Mouse (Mus musculus): ENCODE results near the gene Khdrbs1. TPM values are rescaled to one million over a fixed set of nuclear protein-coding genes. Genes with fewer than 3 reads are reported as not detected.
A peak's percentile ranks its signal among the peaks of the same experiment; 100 is the strongest.

Gene Khdrbs1
- total RNA-seq, 2 experiments from 2014 or later = 99.6 to 112 TPM

DNA sequence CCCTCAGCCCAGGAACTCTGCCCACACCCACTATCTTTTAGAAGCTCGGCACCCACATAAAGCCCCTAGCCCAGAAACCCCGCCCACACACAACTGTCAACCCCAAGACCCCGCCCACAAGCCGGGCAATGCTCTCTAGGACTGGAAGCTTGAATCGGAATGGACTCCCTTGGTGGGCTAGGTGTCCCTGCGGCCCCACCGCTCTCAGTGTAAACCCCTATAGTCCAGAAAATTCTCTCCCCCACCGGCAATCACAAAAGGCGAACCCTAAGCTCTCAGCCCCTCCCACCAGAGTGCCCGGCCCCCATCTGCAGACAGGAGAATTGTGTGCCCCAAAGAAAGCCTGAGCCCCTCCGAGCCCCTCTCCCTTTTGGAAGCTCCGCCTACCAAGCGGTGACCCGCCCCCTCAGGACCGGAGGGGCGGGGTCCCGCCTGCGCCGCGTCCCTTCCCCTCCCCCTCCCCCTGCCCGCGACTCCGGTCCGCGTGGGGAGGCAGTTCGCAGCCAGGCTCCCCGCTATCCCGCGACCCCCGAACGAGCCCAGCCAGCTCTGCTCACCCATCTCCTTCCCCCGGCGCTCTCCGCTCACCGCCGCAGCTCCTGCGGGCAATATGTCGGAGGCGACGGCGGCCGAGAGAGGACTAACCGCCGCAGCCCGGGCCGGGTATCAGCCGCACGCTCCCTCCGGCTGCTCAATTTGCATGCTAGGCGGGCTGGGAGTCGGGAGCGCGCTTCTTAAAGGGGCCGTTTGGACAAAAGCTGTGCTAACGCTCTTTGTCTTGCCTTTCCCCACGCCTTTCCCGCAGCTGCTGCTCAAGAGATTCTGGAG, 45.7 kb downstream of the Khdrbs1 start, which contains the start of gene Tmem39b:
TSS of gene Tmem39b (minus strand) at position 681 of the 828 bp plus-strand sequence.
- peak; percentile 81 for ATAC-seq (replicated peaks; ENCODE audit: low FRiP score, low TSS enrichment, poor library complexity, severe bottlenecking)

DNA sequence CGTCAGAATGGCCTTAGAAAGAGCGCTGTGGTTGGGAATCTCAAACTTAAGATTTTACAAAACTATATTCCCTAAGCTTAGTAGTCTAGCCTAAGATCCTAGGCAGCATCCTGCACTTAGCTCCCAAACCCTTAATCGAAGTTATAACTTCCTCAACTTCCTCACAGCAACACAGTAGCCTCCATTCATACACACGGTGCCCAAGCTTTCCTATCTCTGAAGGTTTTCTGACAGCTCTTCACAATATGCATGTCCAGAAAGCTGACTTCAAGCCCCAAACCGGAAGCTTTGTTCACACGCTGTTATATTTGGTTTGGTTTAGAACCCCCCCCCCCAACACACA, 46.3 kb downstream of the Khdrbs1 start:
- ATAC-seq (replicated peaks; ENCODE audit: low FRiP score, low TSS enrichment, poor library complexity, severe bottlenecking) = no peak

DNA sequence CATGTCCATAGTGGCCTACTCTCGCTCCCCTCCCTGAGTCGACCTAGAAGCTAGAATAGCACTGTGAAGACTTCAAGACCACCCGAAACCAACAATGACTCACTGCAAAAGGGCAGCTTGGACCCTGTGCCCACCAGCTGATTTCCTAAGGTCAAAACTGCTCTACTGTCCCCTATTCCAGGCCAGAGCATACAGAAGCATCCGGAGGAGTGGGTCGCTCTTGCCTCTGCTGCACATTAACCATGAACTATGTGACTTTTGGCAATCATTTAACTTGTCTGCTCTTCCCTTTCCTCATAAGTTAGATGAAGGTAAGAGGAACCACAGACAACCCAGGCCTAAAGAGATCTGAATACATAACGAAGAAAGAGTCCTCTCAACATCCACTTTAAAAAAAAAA, 57.6 kb downstream of the Khdrbs1 start:
- ATAC-seq (replicated peaks; ENCODE audit: low FRiP score, low TSS enrichment, poor library complexity, severe bottlenecking) = no peak

DNA sequence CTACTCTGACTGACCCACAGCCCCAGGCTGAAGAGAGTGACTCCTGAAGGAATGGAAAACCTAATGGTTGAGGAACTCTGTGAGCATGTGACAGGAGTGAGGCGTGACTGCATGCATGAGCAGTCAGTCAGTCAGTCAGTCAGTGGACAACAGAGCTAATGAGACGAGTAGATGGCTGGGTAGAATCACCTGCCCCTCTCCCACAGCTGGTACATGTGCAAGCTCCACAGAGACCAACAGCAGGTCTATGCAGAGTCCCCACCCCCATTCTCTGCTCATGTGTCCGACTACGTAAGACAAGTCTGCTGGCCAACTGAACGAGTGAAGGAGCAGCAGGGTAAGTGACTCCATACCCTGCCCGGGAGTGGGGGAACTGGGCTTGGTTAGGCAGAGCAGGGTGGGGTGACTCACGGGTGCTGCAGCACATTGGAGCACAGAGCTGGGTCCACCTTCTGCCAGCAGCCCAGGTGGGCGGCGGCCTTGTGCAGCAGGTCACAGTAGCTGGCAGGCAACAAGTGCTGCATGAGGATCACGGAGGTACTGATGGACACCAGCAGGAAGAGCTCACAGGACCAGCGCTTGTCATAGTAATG, 58.1 kb downstream of the Khdrbs1 start:
- ATAC-seq (replicated peaks; ENCODE audit: low FRiP score, low TSS enrichment, poor library complexity, severe bottlenecking) = no peak

DNA sequence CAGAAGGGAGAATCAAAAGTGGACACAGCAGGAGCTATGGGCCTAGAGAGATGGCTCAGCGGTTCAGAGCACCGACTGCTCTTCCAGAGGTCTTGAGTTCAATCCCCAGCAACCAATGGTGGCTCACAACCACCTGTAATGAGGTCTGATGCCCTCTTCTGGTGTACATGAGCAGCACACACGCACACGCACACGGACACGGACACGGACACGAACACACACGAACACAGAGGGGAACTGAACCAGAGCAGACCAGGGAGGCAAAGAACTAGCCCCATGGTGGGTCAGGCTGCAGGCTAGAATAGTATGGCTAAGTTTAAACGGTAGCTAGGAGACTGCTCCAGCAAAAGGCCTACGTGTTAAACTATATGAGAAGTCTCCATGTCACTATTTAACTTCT, 60.3 kb downstream of the Khdrbs1 start:
- ATAC-seq (replicated peaks; ENCODE audit: low FRiP score, low TSS enrichment, poor library complexity, severe bottlenecking) = no peak

DNA sequence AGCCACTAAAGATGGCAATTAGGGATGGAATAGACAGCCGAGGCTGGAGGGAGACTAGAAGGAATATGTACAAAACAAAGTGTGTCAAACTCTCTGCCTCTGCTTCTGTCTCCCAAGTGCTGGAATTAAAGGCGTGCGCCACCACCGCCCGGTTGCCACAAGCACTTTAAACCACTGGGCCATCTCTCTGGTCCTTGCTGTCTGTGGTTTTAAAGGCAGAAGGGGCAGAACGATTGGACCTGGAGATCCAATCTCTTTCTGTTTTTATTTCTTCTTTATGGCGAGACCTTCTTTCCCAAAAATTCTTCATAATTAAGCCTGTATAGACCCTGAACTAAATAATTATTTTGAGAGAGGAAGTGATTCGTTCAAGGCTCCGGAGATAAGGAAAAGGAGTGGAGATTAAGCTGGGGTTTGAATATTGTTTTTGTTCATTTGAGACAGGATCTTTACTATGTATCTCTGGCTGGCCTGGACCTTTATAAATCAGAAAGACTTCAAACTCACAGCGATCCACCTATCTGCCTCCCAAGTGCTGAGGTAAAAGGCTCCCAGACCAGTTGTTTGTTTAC, 69.1 kb downstream of the Khdrbs1 start:
- ATAC-seq (replicated peaks; ENCODE audit: low FRiP score, low TSS enrichment, poor library complexity, severe bottlenecking) = peak; percentile 35

DNA sequence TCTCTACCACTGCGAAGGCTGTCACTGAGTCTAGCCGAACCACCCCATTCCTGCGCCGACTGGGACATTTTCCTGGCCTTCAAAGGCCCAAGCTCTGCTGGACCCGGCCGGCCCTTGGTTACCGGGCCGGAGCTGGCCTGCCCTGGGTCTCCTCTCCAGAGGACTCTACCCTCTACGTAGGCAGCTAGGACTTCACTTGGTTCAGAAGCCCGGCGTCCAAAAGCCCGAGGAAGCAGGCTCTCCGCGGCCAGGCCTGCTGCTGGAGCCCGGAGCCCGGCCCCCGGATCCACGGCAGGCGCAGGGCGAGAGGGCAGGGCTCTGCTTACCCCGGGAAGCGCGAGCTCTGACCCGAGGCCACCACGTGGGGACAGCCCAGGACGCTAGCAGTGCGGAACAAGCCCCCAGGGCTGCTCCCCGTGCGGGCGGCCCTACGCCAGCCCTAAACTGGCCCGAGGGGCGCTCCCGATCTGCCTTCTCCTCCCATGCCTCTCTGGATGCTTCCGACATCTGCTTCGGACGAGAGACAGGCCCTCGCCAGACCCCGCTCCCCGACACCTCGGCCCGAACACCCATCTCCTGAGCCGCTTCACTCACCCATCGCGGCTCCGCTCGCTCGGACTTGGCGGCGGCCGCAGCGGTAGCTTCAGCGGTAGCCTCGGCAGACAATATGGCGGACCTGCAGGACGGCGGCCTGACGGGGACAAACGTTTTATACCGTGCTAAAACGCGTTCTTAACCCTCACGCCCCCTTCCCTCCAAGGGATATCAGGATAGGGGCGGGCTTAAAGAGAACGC, 69.8 kb downstream of the Khdrbs1 start, which contains the start of gene Kpna6:
TSS of gene Kpna6 (minus strand) at position 685 of the 795 bp plus-strand sequence.
- peak; percentile 80 for ATAC-seq (replicated peaks; ENCODE audit: low FRiP score, low TSS enrichment, poor library complexity, severe bottlenecking)

DNA sequence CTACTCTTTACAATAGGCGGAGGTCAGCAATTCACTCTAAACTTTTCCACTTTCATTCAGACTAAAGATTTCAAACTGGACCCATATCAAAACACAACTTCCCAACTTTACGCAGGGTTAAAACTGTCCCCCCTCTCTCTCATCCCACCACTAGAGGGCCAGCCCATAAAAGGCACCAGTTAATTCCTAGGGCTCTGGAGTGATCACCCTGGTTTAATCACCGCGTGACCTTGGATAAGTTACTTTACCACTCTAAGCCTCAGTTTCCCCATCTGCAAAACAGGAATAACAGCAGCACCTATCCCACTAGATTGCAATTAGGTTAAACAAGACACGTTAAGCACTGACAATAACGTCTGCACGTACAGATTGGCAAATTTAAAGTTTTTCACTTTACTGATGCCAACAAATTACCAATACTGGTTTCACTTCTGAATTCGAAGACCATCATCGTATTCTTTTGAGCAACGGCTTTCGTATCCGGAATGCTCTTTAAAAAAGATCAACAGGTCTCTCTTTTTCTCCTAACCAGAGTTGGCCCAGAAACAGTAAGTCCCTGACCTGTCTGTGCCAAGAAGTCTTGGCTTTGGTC, 70.5 kb downstream of the Khdrbs1 start:
- ATAC-seq (replicated peaks; ENCODE audit: low FRiP score, low TSS enrichment, poor library complexity, severe bottlenecking) = peak; percentile 68

DNA sequence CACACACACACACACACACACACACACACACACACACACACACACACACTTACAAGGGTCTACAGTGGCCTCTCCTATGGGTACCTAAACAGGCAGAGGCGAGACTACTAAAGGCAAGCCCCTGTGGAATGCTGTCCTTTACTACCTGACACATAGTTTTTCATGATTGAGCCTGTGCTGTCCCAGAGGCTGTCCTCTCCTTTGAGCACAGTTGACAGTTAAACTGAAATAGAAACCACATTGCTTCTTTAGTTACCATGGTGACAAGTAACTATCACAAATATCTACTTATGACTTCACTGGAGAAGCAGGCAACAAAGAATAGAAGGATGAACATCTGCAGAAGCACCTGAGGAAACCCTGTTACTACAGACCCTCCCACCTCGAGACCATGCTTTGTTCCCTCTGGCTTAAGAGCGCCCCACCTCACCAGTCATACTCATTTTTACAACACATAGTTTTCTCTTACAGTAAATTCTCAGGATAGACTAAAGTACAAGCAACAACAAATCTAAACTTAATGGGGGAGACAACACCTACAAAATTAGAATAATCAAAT, 79.8 kb downstream of the Khdrbs1 start:
- ATAC-seq (replicated peaks; ENCODE audit: low FRiP score, low TSS enrichment, poor library complexity, severe bottlenecking) = no peak

DNA sequence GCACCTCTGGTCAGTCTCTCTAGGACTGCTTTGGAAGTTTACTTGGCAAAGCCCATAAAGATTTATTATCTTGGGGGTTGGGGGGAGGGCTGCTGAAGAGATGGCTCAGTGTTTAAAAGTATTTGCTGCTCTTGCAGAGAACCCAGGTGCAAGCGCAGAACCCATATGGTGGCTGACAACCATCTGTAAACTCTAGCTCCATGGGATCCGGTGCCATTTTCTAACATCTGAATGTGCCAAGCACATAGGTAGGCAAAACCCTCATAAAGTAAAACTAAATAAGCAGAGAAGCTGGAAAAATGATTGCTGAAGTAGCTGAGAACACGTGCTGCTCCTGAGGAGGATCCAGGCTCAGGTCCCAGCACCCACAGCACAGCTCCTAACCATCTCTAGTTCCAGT, 80.5 kb downstream of the Khdrbs1 start:
- no peak for ATAC-seq (replicated peaks; ENCODE audit: low FRiP score, low TSS enrichment, poor library complexity, severe bottlenecking)

DNA sequence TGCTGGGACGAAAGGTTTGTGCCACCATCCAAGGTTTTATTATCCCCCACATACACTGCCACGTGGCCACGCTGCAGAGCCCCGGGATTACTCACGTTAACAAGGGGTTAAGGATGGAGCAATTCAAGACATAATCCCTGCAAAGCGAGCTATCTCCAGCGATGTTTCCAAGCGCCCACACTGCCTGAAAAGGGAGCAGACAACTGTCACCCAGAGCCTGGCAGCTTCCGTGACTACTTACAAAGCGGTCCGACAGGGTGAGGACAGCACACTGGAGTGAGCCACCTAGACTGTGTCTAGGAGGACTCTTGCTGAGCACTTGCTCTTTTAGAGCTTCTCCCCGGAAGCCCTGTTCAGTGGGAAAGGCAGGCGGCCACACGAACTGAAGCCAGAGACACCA, 87.3 kb downstream of the Khdrbs1 start:
- ATAC-seq (replicated peaks; ENCODE audit: low FRiP score, low TSS enrichment, poor library complexity, severe bottlenecking) = no peak

Other genes with a start within 250 kb of the Khdrbs1 start
- gene Marcksl1, start 228.7 kb downstream of the Khdrbs1 start, total RNA-seq (2014; fragmentation: Nextera tagmentation) = 29.9 and 30.4 TPM in 2 replicates
- gene Marcksl1, start 228.7 kb downstream of the Khdrbs1 start, total RNA-seq (2017) = 41.4 and 48.3 TPM in 2 replicates
- gene Hdac1, start 199.6 kb downstream of the Khdrbs1 start, total RNA-seq (2014; fragmentation: Nextera tagmentation) = 136 and 147 TPM in 2 replicates
- 72.7 and 76.2 TPM in 2 replicates for gene Hdac1, start 199.6 kb downstream of the Khdrbs1 start, total RNA-seq (2017)
- 12.7 and 12.8 TPM in 2 replicates for gene Lck, start 168.7 kb downstream of the Khdrbs1 start, total RNA-seq (2014; fragmentation: Nextera tagmentation)
- gene Lck, start 168.7 kb downstream of the Khdrbs1 start, total RNA-seq (2017) = 3.7 and 11.6 TPM in 2 replicates
- gene Fam167b, start 163.8 kb downstream of the Khdrbs1 start, total RNA-seq (2014; fragmentation: Nextera tagmentation) = not detected in 2 replicates
- gene Fam167b, start 163.8 kb downstream of the Khdrbs1 start, total RNA-seq (2017) = not detected in 2 replicates
- gene Eif3i, start 141.7 kb downstream of the Khdrbs1 start, total RNA-seq (2014; fragmentation: Nextera tagmentation) = 425 and 431 TPM in 2 replicates
- 323 and 412 TPM in 2 replicates for gene Eif3i, start 141.7 kb downstream of the Khdrbs1 start, total RNA-seq (2017)
- 116 and 126 TPM in 2 replicates for gene Tmem234, start 141.6 kb downstream of the Khdrbs1 start, total RNA-seq (2014; fragmentation: Nextera tagmentation)
- gene Tmem234, start 141.6 kb downstream of the Khdrbs1 start, total RNA-seq (2017) = 89.9 and 120 TPM in 2 replicates
- gene Dcdc2b, start 128.0 kb downstream of the Khdrbs1 start, total RNA-seq (2014; fragmentation: Nextera tagmentation) = not detected in 2 replicates
- gene Dcdc2b, start 128.0 kb downstream of the Khdrbs1 start, total RNA-seq (2017) = 11.0 TPM in 1 of 2 replicates, not detected in the other
- gene Iqcc, start 123.2 kb downstream of the Khdrbs1 start, total RNA-seq (2014; fragmentation: Nextera tagmentation) = 26.8 and 31.8 TPM in 2 replicates
- 14.6 and 18.7 TPM in 2 replicates for gene Iqcc, start 123.2 kb downstream of the Khdrbs1 start, total RNA-seq (2017)
- gene Ccdc28b, start 118.4 kb downstream of the Khdrbs1 start, total RNA-seq (2014; fragmentation: Nextera tagmentation) = 31.0 and 63.2 TPM in 2 replicates
- gene Ccdc28b, start 118.4 kb downstream of the Khdrbs1 start, total RNA-seq (2017) = 26.9 and 54.5 TPM in 2 replicates
- gene Txlna, start 101.2 kb downstream of the Khdrbs1 start, total RNA-seq (2014; fragmentation: Nextera tagmentation) = 48.2 and 49.9 TPM in 2 replicates
- 81.8 and 103 TPM in 2 replicates for gene Txlna, start 101.2 kb downstream of the Khdrbs1 start, total RNA-seq (2017)
- 36.1 and 38.6 TPM in 2 replicates for gene Kpna6, start 69.5 kb downstream of the Khdrbs1 start, total RNA-seq (2014; fragmentation: Nextera tagmentation)
- 25.1 and 39.0 TPM in 2 replicates for gene Kpna6, start 69.5 kb downstream of the Khdrbs1 start, total RNA-seq (2017)
- 26.6 and 31.7 TPM in 2 replicates for gene Tmem39b, start 45.5 kb downstream of the Khdrbs1 start, total RNA-seq (2014; fragmentation: Nextera tagmentation)
- 6.0 and 7.6 TPM in 2 replicates for gene Tmem39b, start 45.5 kb downstream of the Khdrbs1 start, total RNA-seq (2017)
- gene Ptp4a2, start 68.9 kb upstream of the Khdrbs1 start, total RNA-seq (2014; fragmentation: Nextera tagmentation) = 168 and 313 TPM in 2 replicates
- gene Ptp4a2, start 68.9 kb upstream of the Khdrbs1 start, total RNA-seq (2017) = 419 and 540 TPM in 2 replicates
- not detected in 2 replicates for gene Spocd1, start 186.9 kb upstream of the Khdrbs1 start, total RNA-seq (2014; fragmentation: Nextera tagmentation)
- gene Spocd1, start 186.9 kb upstream of the Khdrbs1 start, total RNA-seq (2017) = not detected in 2 replicates
- 1.2 TPM in 1 of 2 replicates, not detected in the other for gene Adgrb2, start 242.6 kb upstream of the Khdrbs1 start, total RNA-seq (2014; fragmentation: Nextera tagmentation)
- not detected in 2 replicates for gene Adgrb2, start 242.6 kb upstream of the Khdrbs1 start, total RNA-seq (2017)